Mouse (Mus musculus) left cerebral cortex, postnatal 14 days (tissue): Measurements from ENCODE around the gene Map3k1. TPM values are rescaled to one million over a fixed set of nuclear protein-coding genes. Genes with fewer than 3 reads are reported as not detected.

Experiments used
- total RNA-seq, 2 experiments: library from RNA; stranded (reverse); gene quantifications; 2 replicates each; pipeline ENCODE4 v1.2.3; 2021

Gene Map3k1
- total RNA-seq, 2 experiments from 2014 or later, result 12.6 to 15.9 TPM

Other genes with a start within 250 kb of the Map3k1 start
- not detected for gene Gm10198, start 216.2 kb downstream of the Map3k1 start, total RNA-seq
- 10 to 100 TPM; 19.7 to 20.4 TPM for gene Mier3, start 128.0 kb downstream of the Map3k1 start, total RNA-seq